Mouse (Mus musculus): ENCODE measurements around the gene Napepld.
A peak's percentile ranks its signal among the peaks of the same experiment; 100 is the strongest.
"Not testable (repeated sequence)": the region's sequence is repeated elsewhere in the genome, so short reads cannot be mapped to it uniquely, and the experiment has no call there.

Gene Napepld

GRCm38 (mm10) chr5:21667191-21668137, 33.7 kb downstream of the Napepld start:
- DNase-seq (ENCODE audit: low read depth, low spot score), result no peak

- DNase-seq (ENCODE audit: low read depth, low spot score), result no peak
Measured at GRCm38 (mm10) chr5:21663081-21663480, 38.1 kb downstream of the Napepld start.

GRCm38 (mm10) chr5:21660850-21661249, 40.3 kb downstream of the Napepld start:
- no peak for DNase-seq (ENCODE audit: low read depth, low spot score)

- DNase-seq (ENCODE audit: low read depth, low spot score), result peak; percentile 48
Measured at GRCm38 (mm10) chr5:21658623-21659395, 42.4 kb downstream of the Napepld start.

GRCm38 (mm10) chr5:21658038-21658437, 43.2 kb downstream of the Napepld start:
- DNase-seq (ENCODE audit: low read depth, low spot score), result no peak

GRCm38 (mm10) chr5:21656912-21657311, 44.3 kb downstream of the Napepld start:
- DNase-seq (ENCODE audit: low read depth, low spot score), result no peak

GRCm38 (mm10) chr5:21651885-21652612, 49.1 kb downstream of the Napepld start:
- no peak for DNase-seq (ENCODE audit: low read depth, low spot score)

GRCm38 (mm10) chr5:21650736-21651135, 50.5 kb downstream of the Napepld start:
- no peak for DNase-seq (ENCODE audit: low read depth, low spot score)

GRCm38 (mm10) chr5:21646133-21646491, 55.1 kb downstream of the Napepld start:
- DNase-seq (ENCODE audit: low read depth, low spot score), result no peak

- DNase-seq (ENCODE audit: low read depth, low spot score), result peak; percentile 76
Measured at GRCm38 (mm10) chr5:21645439-21646132, 55.6 kb downstream of the Napepld start, which contains the start of the genes Fbxl13 and Armc10. Gene Fbxl13 (minus strand): TSS chr5:21645634. Gene Armc10 (plus strand): TSS chr5:21645813.

GRCm38 (mm10) chr5:21644891-21645438, 56.2 kb downstream of the Napepld start:
- DNase-seq (ENCODE audit: low read depth, low spot score), result no peak

GRCm38 (mm10) chr5:21643606-21644005, 57.6 kb downstream of the Napepld start:
- DNase-seq (ENCODE audit: low read depth, low spot score), result no peak

- DNase-seq (ENCODE audit: low read depth, low spot score), result peak; percentile 16
Measured at GRCm38 (mm10) chr5:21640961-21641360, 60.2 kb downstream of the Napepld start.

- DNase-seq (ENCODE audit: low read depth, low spot score), result no peak
Measured at GRCm38 (mm10) chr5:21625916-21626315, 75.3 kb downstream of the Napepld start.

- DNase-seq (ENCODE audit: low read depth, low spot score), result no peak
Measured at GRCm38 (mm10) chr5:21616450-21617009, 84.7 kb downstream of the Napepld start.

- DNase-seq (ENCODE audit: low read depth, low spot score), result not testable (repeated sequence)
Measured at GRCm38 (mm10) chr5:21614299-21614698, 86.9 kb downstream of the Napepld start.
